Mouse (Mus musculus): ENCODE results near the gene Ttc14. TPM values are rescaled to one million over a fixed set of nuclear protein-coding genes. Genes with fewer than 3 reads are reported as not detected.

The Ttc14 gene
- polyA plus RNA-seq, 1 experiment = 20.1 TPM

DNA sequence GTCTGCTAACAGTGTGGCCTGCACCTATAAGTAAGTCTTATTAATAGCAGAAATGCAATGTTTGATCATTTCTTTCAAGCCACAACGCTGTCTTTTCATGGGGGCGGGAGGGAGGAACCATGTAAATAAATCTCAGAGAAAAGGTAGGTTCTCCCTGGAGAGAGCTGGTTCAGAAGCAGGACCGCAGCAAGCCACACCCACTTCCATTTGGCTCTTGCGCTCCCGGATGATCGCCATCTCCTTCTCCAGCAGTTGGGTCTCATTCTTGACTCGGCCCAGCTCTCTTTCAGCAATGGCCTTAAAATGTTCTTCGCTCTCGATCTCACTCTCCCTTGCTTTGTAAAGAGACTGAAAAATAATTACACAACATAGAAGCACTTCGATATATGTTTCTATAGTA, 39.2 kb downstream of the Ttc14 start:
- 42% methylated on average over 10 of the region's 10 CpGs for WGBS
- TF ChIP-seq POLR2A (IDR thresholded peaks at IDR 0.05; ENCODE audit: low read depth, low read length) (no peak), CTCF (IDR thresholded peaks at IDR 0.05; ENCODE audit: extremely low read depth, insufficient read length, insufficient replicate concordance, low read depth, low read length) (no peak)
- 0 out of 2 replicates have a peak, but pooled peaks cover 2% of the 10 kb centered on the region for H3K4me1 ChIP-seq (ENCODE audit: control insufficient read depth, insufficient read depth, insufficient read length, low read length)
- H3K36me3 ChIP-seq (ENCODE audit: control insufficient read depth, insufficient read depth, low read length) = no peaks in the 10 kb centered on the region
- H3K4me3 ChIP-seq (ENCODE audit: low read depth, low read length) = peak overlapping the region; percentile 31; the same call in 1 of the 2 replicates
- H3K27me3 ChIP-seq (ENCODE audit: control insufficient read depth, insufficient read depth, low read length) = no peaks in the 10 kb centered on the region
- H3K27ac ChIP-seq (ENCODE audit: insufficient read depth, low read depth, low read length) = no peak overlapping the region

DNA sequence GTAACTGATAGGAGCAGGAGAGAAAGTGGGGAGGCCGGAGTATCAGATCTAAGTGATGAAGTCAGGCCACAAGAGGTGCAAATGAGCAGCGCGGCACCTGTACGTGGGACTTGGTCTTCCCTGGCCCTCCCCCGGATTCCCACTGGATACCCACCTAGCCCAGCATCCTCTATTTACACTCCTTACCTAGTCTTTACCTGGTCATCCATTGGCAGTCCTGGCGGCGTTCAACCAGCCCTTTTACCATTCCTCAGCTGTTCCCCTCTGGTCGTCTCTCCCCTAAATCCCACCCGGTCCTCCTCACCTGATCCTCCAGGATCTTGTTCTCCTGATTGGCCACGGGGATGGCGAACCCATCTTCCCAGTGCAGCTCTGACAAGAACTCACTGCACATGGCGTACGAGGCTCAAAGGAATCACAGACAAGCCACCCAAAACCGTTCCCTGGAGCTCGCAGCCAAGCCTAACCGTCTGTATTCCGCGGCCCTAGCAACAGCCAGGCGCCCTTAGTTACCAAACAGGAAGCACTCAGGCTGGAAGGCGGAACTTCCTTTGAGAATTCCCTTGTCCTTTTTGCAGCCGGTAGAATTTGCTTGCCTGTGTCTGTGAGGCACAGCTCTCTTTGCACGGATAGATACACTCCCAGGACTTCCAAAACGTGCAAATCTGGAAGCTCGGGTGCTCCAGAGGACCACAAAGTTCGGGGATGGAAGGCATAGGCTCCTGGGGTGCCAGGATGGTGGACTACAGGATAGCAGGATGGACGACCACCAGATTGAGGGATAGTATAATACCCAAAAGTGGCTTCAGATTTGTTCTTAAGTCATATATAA, 44.4 kb downstream of the Ttc14 start, which contains the start of gene Ccdc39:
Gene Ccdc39 (minus strand): TSS at position 510 of the 832 bp plus-strand sequence.
- Histone ChIP-seq H3K27ac (ENCODE audit: insufficient read depth, low read depth, low read length) (no peak within 1 kb of the TSS), H3K4me1 (ENCODE audit: control insufficient read depth, insufficient read depth, insufficient read length, low read length) (0 out of 2 replicates have a peak, but pooled peaks cover 3% of the 10 kb centered on the region), H3K36me3 (ENCODE audit: control insufficient read depth, insufficient read depth, low read length) (no peaks in the 10 kb centered on the region), H3K27me3 (ENCODE audit: control insufficient read depth, insufficient read depth, low read length) (no peaks in the 10 kb centered on the region), H3K4me3 (ENCODE audit: low read depth, low read length) (peak within 1 kb of the TSS; percentile 48)
- no peak for TF ChIP-seq POLR2A (IDR thresholded peaks at IDR 0.05; ENCODE audit: low read depth, low read length)
- TF ChIP-seq CTCF (IDR thresholded peaks at IDR 0.05; ENCODE audit: extremely low read depth, insufficient read length, insufficient replicate concordance, low read depth, low read length) = no peak
- WGBS = 5% methylated on average over 26 of the region's 26 CpGs

DNA sequence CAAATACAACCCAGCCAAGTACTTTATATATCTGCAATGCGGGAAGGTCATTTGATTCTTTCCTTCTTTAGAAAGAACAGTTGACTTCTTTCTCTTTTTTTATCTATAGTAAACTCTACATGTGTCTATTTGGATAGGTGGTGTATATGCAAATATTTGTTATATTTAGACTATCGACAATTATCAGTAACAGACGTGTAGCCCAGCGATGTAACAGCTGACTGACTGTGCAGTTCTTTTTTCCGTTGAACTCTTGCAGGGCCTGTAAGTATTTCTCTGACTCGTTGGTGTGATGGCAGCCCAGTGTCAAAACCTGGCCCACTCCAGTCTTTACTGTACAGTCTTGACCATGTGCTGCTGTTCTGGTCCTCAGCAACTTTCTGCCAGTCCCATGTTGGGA, 47.0 kb downstream of the Ttc14 start:
- Histone ChIP-seq H3K27me3 (ENCODE audit: control insufficient read depth, insufficient read depth, low read length) (no peaks in the 10 kb centered on the region), H3K27ac (ENCODE audit: insufficient read depth, low read depth, low read length) (no peak overlapping the region), H3K4me1 (ENCODE audit: control insufficient read depth, insufficient read depth, insufficient read length, low read length) (0 out of 2 replicates have a peak, but pooled peaks cover 3% of the 10 kb centered on the region), H3K36me3 (ENCODE audit: control insufficient read depth, insufficient read depth, low read length) (no peaks in the 10 kb centered on the region), H3K4me3 (ENCODE audit: low read depth, low read length) (no peak overlapping the region)
- 60% methylated on average over 6 of the region's 6 CpGs for WGBS
- TF ChIP-seq CTCF (IDR thresholded peaks at IDR 0.05; ENCODE audit: extremely low read depth, insufficient read length, insufficient replicate concordance, low read depth, low read length) (no peak), POLR2A (IDR thresholded peaks at IDR 0.05; ENCODE audit: low read depth, low read length) (no peak)

DNA sequence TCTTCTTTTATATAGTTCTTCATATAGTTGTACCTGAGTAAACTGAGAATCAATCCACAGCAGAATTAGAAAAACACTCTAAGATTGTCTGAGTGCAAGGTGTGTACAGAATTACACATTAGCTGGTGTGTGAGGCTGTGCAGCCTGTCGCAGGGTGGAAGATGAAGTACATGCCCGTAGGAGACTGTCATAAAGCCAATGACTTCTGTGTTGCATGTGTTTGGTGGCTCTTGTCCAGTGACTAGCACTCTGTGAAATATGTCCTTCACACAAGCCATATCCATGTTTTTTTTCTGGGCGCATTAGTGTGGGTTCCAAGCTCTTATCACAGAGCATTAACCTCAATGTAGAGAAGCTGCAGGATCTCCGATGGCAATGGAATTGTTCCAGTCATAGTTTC, 51.2 kb downstream of the Ttc14 start:
- Histone ChIP-seq H3K27me3 (ENCODE audit: control insufficient read depth, insufficient read depth, low read length) (no peaks in the 10 kb centered on the region), H3K4me3 (ENCODE audit: low read depth, low read length) (no peak overlapping the region), H3K4me1 (ENCODE audit: control insufficient read depth, insufficient read depth, insufficient read length, low read length) (no peaks in the 10 kb centered on the region), H3K36me3 (ENCODE audit: control insufficient read depth, insufficient read depth, low read length) (no peaks in the 10 kb centered on the region), H3K27ac (ENCODE audit: insufficient read depth, low read depth, low read length) (no peak overlapping the region)
- TF ChIP-seq POLR2A (IDR thresholded peaks at IDR 0.05; ENCODE audit: low read depth, low read length) (no peak), CTCF (IDR thresholded peaks at IDR 0.05; ENCODE audit: extremely low read depth, insufficient read length, insufficient replicate concordance, low read depth, low read length) (no peak)
- 88% methylated on average over 4 of the region's 4 CpGs for WGBS

DNA sequence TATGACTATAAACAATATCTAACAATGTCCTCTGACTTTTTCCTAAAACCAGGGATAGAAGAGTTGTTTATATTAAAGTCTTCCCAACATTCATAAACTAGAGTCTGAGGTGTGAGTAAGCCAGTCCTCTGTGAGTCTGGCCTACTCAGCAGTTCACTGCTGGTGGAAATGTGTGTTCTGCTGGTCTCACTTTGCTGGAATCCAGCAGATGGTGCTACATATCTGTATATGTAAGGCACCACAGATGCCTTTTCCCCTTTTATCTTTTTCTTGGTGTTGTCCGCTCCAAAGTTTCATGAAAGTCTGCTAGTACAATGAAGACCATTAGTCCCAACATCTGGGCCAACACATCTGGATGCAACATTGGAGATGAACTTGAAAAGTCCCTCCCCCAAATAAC, 53.4 kb downstream of the Ttc14 start:
- WGBS = 51% methylated on average over 1 of the region's 1 CpGs
- Histone ChIP-seq H3K36me3 (ENCODE audit: control insufficient read depth, insufficient read depth, low read length) (no peaks in the 10 kb centered on the region), H3K27ac (ENCODE audit: insufficient read depth, low read depth, low read length) (no peak overlapping the region), H3K27me3 (ENCODE audit: control insufficient read depth, insufficient read depth, low read length) (no peaks in the 10 kb centered on the region), H3K4me3 (ENCODE audit: low read depth, low read length) (no peak overlapping the region), H3K4me1 (ENCODE audit: control insufficient read depth, insufficient read depth, insufficient read length, low read length) (no peaks in the 10 kb centered on the region)
- TF ChIP-seq POLR2A (IDR thresholded peaks at IDR 0.05; ENCODE audit: low read depth, low read length) (no peak), CTCF (IDR thresholded peaks at IDR 0.05; ENCODE audit: extremely low read depth, insufficient read length, insufficient replicate concordance, low read depth, low read length) (no peak)

DNA sequence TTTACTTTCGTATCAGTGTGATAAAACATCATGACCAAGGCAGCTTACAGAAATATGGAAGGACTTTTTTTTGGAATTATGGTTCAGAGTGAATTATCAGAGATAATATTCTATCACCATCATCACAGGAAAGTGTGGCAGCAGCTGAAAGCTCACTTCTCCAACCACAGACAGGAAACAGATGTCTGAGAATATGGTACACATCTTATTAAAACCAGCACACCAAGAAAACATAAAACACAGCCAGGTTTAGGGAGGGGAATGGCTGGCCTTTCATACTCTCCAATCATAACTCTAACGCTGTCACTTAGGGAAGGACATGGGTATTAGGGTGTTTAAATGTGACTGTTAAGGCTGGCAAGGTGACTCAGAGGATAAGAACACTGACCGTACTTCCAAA, 59.3 kb downstream of the Ttc14 start:
- TF ChIP-seq POLR2A (IDR thresholded peaks at IDR 0.05; ENCODE audit: low read depth, low read length) = no peak
- no peak for TF ChIP-seq CTCF (IDR thresholded peaks at IDR 0.05; ENCODE audit: extremely low read depth, insufficient read length, insufficient replicate concordance, low read depth, low read length)
- Histone ChIP-seq H3K4me1 (ENCODE audit: control insufficient read depth, insufficient read depth, insufficient read length, low read length) (no peaks in the 10 kb centered on the region; the same call in 1 of the 2 replicates), H3K36me3 (ENCODE audit: control insufficient read depth, insufficient read depth, low read length) (no peaks in the 10 kb centered on the region), H3K27ac (ENCODE audit: insufficient read depth, low read depth, low read length) (no peak overlapping the region), H3K27me3 (ENCODE audit: control insufficient read depth, insufficient read depth, low read length) (no peaks in the 10 kb centered on the region), H3K4me3 (ENCODE audit: low read depth, low read length) (no peak overlapping the region)
- 81% methylated on average over 3 of the region's 3 CpGs for WGBS

DNA sequence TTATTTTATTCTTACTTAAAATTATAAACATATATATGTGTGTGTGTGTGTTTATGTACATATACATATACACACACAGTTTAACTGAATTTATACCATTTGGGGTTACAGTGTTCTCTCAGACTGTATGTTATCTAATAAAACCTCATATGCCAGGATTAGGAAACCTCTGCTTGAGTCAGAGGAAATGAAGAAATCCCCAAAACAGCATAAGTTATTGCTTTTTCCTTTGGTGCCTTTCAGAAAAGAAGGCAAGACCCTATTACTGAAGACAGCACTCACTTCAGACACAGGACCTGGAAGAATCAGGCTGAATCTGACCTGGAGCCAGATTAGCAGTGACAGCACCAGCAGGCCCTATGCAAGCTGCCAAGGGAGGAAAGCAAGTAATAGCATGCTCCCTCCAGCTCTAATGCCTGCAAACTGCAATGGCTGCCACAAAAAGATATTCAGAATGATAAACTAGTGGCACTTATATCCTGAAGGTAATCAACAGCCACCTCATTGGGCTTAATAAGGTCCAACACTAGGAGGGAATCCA, 64.4 kb downstream of the Ttc14 start:
- TF ChIP-seq CTCF (IDR thresholded peaks at IDR 0.05; ENCODE audit: extremely low read depth, insufficient read length, insufficient replicate concordance, low read depth, low read length) (no peak), POLR2A (IDR thresholded peaks at IDR 0.05; ENCODE audit: low read depth, low read length) (no peak)
- Histone ChIP-seq H3K4me1 (ENCODE audit: control insufficient read depth, insufficient read depth, insufficient read length, low read length) (no peaks in the 10 kb centered on the region; the same call in 1 of the 2 replicates), H3K4me3 (ENCODE audit: low read depth, low read length) (no peak overlapping the region)

More for the DNA sequence above, 64.4 kb downstream of the Ttc14 start:
- no peaks in the 10 kb centered on the region for H3K36me3 ChIP-seq (ENCODE audit: control insufficient read depth, insufficient read depth, low read length)
- H3K27ac ChIP-seq (ENCODE audit: insufficient read depth, low read depth, low read length) = no peak overlapping the region
- no peaks in the 10 kb centered on the region for H3K27me3 ChIP-seq (ENCODE audit: control insufficient read depth, insufficient read depth, low read length)

Other genes with a start within 250 kb of the Ttc14 start
- gene Ccdc39, start 44.5 kb downstream of the Ttc14 start, polyA plus RNA-seq (2012; rRNA removed) = not detected in 2 replicates
- 1.3 and 3.0 TPM in 2 replicates for gene Fxr1, start 220.1 kb downstream of the Ttc14 start, polyA plus RNA-seq (2012; rRNA removed)

Measured in small intestine, adult 2 months (tissue).